Mouse (Mus musculus) megakaryocyte, embryonic 14.5 days (primary cell): ENCODE results near the gene Ucma. TPM values are rescaled to one million over a fixed set of nuclear protein-coding genes. Genes with fewer than 3 reads are reported as not detected.
"Not testable (repeated sequence)": the region's sequence is repeated elsewhere in the genome, so short reads cannot be mapped to it uniquely, and the experiment has no call there.

Experiments used
- H3K27me3 ChIP-seq: replicated peaks from 2 replicates; pipeline ENCODE3; 2012; ENCODE audit warnings: inconsistent platforms
- H3K36me3 ChIP-seq: replicated peaks from 2 replicates; pipeline ENCODE3; 2012; ENCODE audit warnings: low read length, inconsistent platforms, mixed read lengths
- H3K4me1 ChIP-seq: 2 replicates; pipeline ENCODE4 v1.6.1; 2012; ENCODE audit warnings: inconsistent platforms
- H3K4me3 ChIP-seq: replicated peaks from 2 replicates; pipeline ENCODE3; 2012; ENCODE audit warnings: moderate library complexity, mild to moderate bottlenecking, inconsistent platforms
- H3K9me3 ChIP-seq: 2 replicates; pipeline ENCODE4 v1.6.1; 2012; ENCODE audit warnings: inconsistent platforms
- FLI1 ChIP-seq: IDR thresholded peaks from 2 replicates; pipeline ENCODE4 v1.6.1; 2012; ENCODE audit warnings: low read length, inconsistent platforms, mixed read lengths
- GATA1 ChIP-seq: IDR thresholded peaks from 3 replicates; pipeline ENCODE4 v1.6.1; 2012; ENCODE audit warnings: mixed read lengths, low read length, inconsistent platforms, borderline replicate concordance
- polyA plus RNA-seq: library from polyadenylated mRNA; stranded (reverse); fragments of >175 nt; gene quantifications from 2 replicates; pipeline ENCODE4 v1.2.3, GENCODE M21; 2012; ENCODE audit warnings: low replicate concordance; ENCODE audit not compliant: insufficient read depth

The Ucma gene
- polyA plus RNA-seq = not detected in 2 replicates

DNA sequence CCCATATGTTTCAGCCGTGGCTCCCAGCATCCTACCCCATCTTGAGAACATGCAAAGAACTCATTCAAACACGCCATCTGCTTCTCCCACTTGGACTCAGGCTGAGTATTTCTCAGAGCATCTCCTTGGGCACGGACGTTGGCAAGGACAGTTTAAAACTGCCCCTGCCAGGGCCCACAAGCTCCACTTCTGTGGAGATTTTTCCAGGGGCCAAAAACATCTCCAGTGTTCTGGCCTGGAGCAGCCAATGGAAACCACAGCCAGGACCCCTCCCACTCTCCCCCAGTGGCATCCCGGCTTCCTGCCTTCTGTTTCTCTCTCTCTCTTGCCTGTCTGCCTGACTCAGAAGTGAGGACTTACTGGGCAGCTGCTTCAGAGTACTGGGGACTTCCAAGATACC, at the start of gene Ucma:
Ucma (plus strand) TSS at position 316 of the 400 bp plus-strand sequence.
- Histone ChIP-seq H3K27me3 (peaks cover 23% of the 10 kb centered on the region), H3K4me3 (no peak within 1 kb of the TSS), H3K9me3 (no peaks in the 10 kb centered on the region), H3K36me3 (no peaks in the 10 kb centered on the region), H3K4me1 (peaks cover 6% of the 10 kb centered on the region)
- TF ChIP-seq GATA1 (no peak), FLI1 (no peak)

DNA sequence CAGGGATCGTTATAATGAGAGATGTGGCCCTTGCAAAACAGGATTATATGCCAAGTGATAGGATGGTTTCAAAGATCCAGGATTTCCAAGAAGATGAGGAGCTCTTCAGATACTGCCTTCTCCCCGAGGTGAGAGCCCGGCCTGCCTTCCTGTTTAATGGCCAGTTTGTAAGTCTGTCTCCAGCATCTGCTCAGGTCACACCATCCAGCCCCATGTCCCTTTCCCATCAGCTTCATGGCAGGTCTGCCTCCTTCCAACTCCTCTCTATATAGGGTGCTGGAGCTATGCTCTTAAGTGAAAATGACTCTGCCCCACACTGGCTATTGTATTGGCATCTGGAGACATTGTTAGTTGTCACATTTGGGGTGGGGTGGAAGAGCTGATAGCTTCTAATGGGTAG, 48.5 kb upstream of the Ucma start:
- H3K27me3 ChIP-seq = peaks cover 1% of the 10 kb centered on the region
- peaks cover 16% of the 10 kb centered on the region for H3K36me3 ChIP-seq
- H3K9me3 ChIP-seq = peaks cover 12% of the 10 kb centered on the region
- TF ChIP-seq FLI1 (no peak), GATA1 (no peak)
- H3K4me1 ChIP-seq = no peaks in the 10 kb centered on the region
- H3K4me3 ChIP-seq = no peak overlapping the region

DNA sequence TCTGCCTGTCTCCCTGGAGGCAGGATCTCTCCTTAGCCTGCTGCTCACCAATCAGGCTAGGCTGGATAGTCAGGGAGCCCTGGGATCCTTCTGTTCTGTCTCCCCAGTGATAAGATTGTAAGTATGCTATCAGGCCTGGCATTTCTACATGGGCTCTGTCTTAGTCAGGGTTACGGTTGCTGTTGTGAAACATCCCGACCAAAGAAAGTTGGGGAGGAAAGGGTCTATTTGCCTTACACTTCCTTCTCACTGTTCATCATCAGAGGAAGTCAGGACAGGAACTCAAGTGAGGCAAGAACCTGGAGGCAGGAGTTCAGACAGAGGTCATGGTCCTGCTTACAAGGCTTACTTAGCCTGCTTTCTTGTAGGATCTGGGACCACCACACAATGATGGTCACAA, 46.7 kb upstream of the Ucma start:
- peaks cover 16% of the 10 kb centered on the region for H3K36me3 ChIP-seq
- no peaks in the 10 kb centered on the region for H3K4me1 ChIP-seq
- no peaks in the 10 kb centered on the region for H3K27me3 ChIP-seq
- H3K9me3 ChIP-seq = peaks cover 9% of the 10 kb centered on the region
- TF ChIP-seq FLI1 = no peak
- TF ChIP-seq GATA1 = no peak
- no peak overlapping the region for H3K4me3 ChIP-seq

DNA sequence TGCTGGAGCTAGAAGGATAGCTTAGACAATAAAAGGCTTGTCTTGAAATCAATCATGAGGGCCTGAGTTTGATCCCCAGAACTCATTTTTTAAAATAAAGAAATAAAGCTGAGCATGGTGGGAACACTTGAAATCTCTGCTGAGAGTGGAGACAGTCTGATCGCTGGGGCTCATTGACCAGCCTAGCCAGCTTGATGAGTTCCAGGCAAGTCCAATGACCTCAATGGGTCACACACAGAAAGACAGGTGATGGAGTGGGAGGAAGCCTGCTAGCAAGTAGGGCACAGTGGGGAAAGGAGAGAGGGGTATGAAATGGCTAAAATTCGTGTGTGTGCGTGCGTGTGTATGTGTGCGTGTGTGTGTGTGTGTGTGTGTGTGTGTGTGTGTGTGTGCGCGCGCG, 41.4 kb upstream of the Ucma start:
- Histone ChIP-seq H3K36me3 (peaks cover 5% of the 10 kb centered on the region), H3K4me1 (no peaks in the 10 kb centered on the region), H3K9me3 (peaks cover 4% of the 10 kb centered on the region; the same call in 1 of the 2 replicates), H3K27me3 (no peaks in the 10 kb centered on the region), H3K4me3 (no peak overlapping the region)
- TF ChIP-seq GATA1 (no peak), FLI1 (no peak)

DNA sequence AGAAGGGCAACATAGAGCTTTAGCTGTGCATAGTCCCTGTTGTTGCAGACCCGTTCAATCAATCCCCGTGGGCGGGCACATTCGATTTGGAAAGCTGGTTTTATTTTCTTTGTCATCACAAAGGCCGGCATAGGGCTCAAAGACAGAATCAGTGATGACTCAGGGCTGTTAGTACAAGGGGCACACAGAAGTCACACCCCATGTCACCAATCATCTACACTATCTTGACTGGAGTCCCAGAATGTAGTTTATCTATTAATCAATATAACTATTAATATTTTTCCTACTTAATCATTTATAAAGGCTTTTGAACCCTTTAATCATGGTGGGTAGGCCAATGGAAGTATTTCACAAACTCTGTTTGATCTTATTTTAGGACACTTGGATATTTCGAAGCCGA, 38.0 kb upstream of the Ucma start:
- H3K9me3 ChIP-seq = peaks cover 13% of the 10 kb centered on the region
- peaks cover 3% of the 10 kb centered on the region for H3K36me3 ChIP-seq
- H3K4me1 ChIP-seq = no peaks in the 10 kb centered on the region
- H3K27me3 ChIP-seq = no peaks in the 10 kb centered on the region
- H3K4me3 ChIP-seq = no peak overlapping the region
- TF ChIP-seq GATA1 (no peak), FLI1 (no peak)

DNA sequence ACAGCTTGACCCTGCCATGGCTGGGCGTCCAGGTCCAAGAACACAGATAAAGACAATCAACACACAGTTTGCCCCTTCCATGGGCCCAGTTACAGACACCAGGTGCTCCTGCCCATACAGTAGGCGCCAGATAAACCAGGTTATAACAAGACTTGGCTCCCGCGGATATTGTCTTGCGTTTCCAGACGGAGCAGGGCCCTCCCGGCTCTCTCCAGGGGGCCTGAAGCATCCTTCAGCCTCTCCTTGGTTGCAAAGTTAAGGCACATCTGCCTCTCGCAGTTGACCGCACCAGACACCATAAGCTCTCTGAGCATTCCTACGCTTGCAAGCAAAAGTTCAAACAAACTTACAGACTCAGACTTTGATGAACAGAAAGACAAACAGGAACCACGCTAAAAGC, 35.1 kb upstream of the Ucma start:
- TF ChIP-seq GATA1 (no peak), FLI1 (no peak)
- peaks cover 3% of the 10 kb centered on the region for H3K36me3 ChIP-seq
- H3K4me1 ChIP-seq = no peaks in the 10 kb centered on the region
- H3K4me3 ChIP-seq = no peak overlapping the region
- H3K27me3 ChIP-seq = no peaks in the 10 kb centered on the region
- H3K9me3 ChIP-seq = peaks cover 25% of the 10 kb centered on the region

DNA sequence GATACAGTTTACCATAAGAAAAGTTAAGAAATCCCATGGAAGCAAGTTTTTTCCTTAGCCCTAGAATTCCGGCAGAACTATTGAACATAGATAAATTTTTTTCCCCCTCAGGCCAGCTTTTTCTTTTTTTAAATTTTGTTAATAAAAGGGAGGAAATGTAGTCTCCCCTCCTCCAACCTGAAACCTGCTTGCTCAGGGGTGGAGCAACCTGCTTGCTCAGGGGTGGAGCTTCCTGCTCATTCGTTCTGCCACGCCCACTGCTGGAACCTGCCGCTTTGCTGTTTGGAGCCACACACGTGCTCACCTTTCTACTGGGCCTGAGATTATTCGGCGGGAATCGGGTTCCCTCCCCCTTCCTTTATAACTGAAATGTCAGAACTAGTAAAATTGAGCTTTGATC, 26.2 kb upstream of the Ucma start:
- H3K4me1 ChIP-seq, H3K27me3 ChIP-seq, H3K36me3 ChIP-seq, H3K9me3 ChIP-seq, H3K4me3 ChIP-seq: not testable (repeated sequence)

DNA sequence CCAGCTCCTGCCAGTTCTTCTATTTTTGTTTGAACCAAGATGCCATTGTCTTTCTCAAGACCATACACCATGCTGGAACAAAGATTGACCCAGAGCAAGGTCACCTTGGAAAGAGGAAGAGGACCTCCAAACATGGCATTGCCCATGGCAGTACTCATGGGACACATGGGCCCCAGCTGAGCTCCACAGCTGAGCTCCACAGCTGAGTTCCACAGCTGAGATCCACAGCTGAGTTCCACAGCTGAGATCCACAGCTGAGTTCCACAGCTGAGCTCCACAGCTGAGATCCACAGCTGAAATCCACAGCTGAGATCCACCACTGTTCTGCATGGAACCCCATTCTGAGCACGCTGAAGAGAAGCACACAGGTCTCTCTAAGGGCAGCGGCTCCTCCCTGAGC, 24.9 kb upstream of the Ucma start:
- Histone ChIP-seq H3K36me3 (no peaks in the 10 kb centered on the region), H3K4me3 (no peak overlapping the region), H3K27me3 (no peaks in the 10 kb centered on the region), H3K9me3 (peaks cover 7% of the 10 kb centered on the region; the same call in 1 of the 2 replicates), H3K4me1 (no peaks in the 10 kb centered on the region)
- TF ChIP-seq FLI1 (no peak), GATA1 (no peak)

DNA sequence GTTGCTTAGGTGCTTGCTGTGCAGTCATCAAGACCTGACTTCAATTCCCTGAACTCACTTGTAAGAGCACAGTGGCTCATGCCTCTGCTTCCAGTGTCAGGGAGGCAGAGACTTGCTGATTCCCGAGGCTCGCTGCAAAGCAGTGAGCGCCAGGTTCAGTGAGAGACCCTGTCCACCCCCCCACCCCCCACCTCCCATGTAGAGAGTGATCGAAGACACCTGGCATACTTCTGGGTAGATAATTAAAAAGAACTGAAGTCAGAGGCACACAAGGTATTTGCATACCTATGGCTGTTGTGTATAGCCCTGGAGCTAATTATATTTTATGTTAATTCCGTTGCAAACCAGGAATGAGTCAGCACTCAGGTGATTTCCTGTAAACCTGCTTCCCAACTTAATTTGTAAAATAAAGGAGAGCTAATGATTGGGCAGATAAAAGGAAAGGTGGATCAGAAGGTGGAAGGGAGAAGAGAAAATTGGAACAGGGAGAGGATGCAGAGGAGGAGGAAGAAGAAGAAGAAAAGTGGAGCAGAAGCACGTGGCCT, 21.6 kb upstream of the Ucma start:
- TF ChIP-seq FLI1 = no peak
- no peak for TF ChIP-seq GATA1
- Histone ChIP-seq H3K4me1 (no peaks in the 10 kb centered on the region), H3K4me3 (no peak overlapping the region), H3K27me3 (no peaks in the 10 kb centered on the region), H3K36me3 (no peaks in the 10 kb centered on the region), H3K9me3 (peaks cover 7% of the 10 kb centered on the region; the same call in 1 of the 2 replicates)

DNA sequence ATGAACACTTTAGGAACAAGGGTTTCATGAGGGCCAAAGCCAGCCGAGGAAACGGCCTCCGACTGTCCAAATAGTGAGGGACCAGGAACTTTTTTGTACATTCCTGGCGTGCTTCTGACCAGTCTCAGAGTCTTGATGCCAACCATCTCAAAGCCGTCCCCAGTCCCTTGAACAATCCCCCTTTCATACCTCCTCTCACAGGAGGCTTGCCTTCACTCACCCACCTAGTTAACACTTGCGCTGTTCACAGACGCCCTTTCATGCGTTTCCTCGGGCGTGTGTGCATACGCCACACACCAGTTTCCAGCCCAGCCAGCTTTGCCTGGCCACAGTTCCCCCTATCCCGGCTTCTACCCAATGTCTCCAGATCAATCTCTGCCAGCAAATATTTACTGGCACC, 17.9 kb upstream of the Ucma start:
- no peaks in the 10 kb centered on the region for H3K36me3 ChIP-seq
- H3K9me3 ChIP-seq = no peaks in the 10 kb centered on the region
- no peak for TF ChIP-seq GATA1
- TF ChIP-seq FLI1 = no peak
- H3K27me3 ChIP-seq = no peaks in the 10 kb centered on the region
- H3K4me1 ChIP-seq = no peaks in the 10 kb centered on the region
- H3K4me3 ChIP-seq = no peak overlapping the region

DNA sequence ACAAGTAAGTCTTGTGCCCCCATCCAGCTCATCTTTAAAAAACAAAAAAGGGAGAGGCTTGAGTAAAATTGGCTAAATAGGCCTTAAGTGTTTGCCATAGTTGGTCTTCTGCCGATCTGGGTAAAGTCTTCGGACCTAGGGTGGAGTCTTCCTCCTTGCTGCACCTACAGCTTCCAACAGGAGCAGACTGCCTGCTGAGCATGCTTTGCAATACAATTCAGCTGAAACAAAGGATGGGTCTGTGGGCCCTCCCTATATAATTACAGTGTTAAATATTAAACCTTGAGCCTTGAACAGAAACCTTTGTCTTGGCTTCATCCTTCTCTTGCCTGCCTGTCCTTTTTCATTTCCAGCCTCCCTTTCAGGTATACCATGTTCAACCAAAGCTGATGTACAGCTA, 8.1 kb upstream of the Ucma start:
- no peak overlapping the region for H3K4me3 ChIP-seq

More for the DNA sequence above, 8.1 kb upstream of the Ucma start:
- TF ChIP-seq GATA1 (no peak), FLI1 (no peak)
- H3K27me3 ChIP-seq = peaks cover 5% of the 10 kb centered on the region
- no peaks in the 10 kb centered on the region for H3K36me3 ChIP-seq
- no peaks in the 10 kb centered on the region for H3K9me3 ChIP-seq
- no peaks in the 10 kb centered on the region for H3K4me1 ChIP-seq
